Mouse (Mus musculus) lung, embryonic 14.5 days (tissue): ENCODE data around the gene Jtb. TPM values are rescaled to one million over a fixed set of nuclear protein-coding genes. Genes with fewer than 3 reads are reported as not detected.

Experiments used
- ATAC-seq: fragments of 200-750 bp; cut with Nextera tagmentation; 2 replicates; pipeline ENCODE4 v1.8.0; 2017; ENCODE audit warnings: mild to moderate bottlenecking, moderate TSS enrichment, moderate library complexity; ENCODE audit not compliant: insufficient read depth
- DNase-seq: peaks from one replicate; pipeline ENCODE4 v3.0.0-alpha.2; 2015
- H3K27ac ChIP-seq: fragments of 300-500 bp; sonication (generic); 2 replicates; pipeline ENCODE4 v1.5.1; 2014; ENCODE audit warnings: low read depth, mild to moderate bottlenecking, moderate library complexity
- H3K27me3 ChIP-seq: fragments of 300-500 bp; sonication (generic); 2 replicates; pipeline ENCODE4 v1.6.1; 2014; ENCODE audit warnings: low read length, control low read depth; ENCODE audit not compliant: insufficient read depth
- H3K36me3 ChIP-seq: fragments of 300-500 bp; sonication (generic); 2 replicates; pipeline ENCODE4 v1.6.1; 2014; ENCODE audit warnings: control low read depth; ENCODE audit not compliant: insufficient read depth
- H3K4me1 ChIP-seq: fragments of 300-500 bp; sonication (generic); 2 replicates; pipeline ENCODE4 v1.6.1; 2014; ENCODE audit warnings: antibody characterized with exemption, control low read depth; ENCODE audit not compliant: insufficient read depth
- H3K4me2 ChIP-seq: fragments of 300-500 bp; sonication (generic); 2 replicates; pipeline ENCODE4 v1.6.1; 2014; ENCODE audit warnings: mild to moderate bottlenecking
- H3K4me3 ChIP-seq: fragments of 300-500 bp; sonication (generic); 2 replicates; pipeline ENCODE4 v1.5.1; 2014; ENCODE audit warnings: low read depth, low read length
- H3K9ac ChIP-seq: fragments of 300-500 bp; sonication (generic); 2 replicates; pipeline ENCODE4 v1.6.1; 2014
- H3K9me3 ChIP-seq: fragments of 300-500 bp; sonication (generic); 2 replicates; pipeline ENCODE4 v1.6.1; 2016; ENCODE audit warnings: low read depth, low read length, control low read depth
- CTCF ChIP-seq: IDR thresholded peaks from 2 replicates; pipeline ENCODE4 v1.5.1; 2016; ENCODE audit warnings: antibody characterized with exemption, low read depth
- WGBS: fragments of 180-500 bp; shearing (Covaris S2); extraction: QIAGEN DNeasy Blood & Tissue Kit; methylation state at CpG from one replicate; pipeline ENCODE4 v1.1.7; 2014; 5-methylcytosine and 5-hydroxymethylcytosine counted together
- polyA plus RNA-seq: library from polyadenylated mRNA; unstranded; fragments of >200 nt; fragmentation: Nextera tagmentation; extraction: Ambion mirVana; gene quantifications from 2 replicates; pipeline ENCODE4 v1.2.1, GENCODE M21; 2014

The Jtb gene
- 92.3 and 99.7 TPM in 2 replicates for polyA plus RNA-seq

GRCm38 (mm10) chr3:90231507-90232333 lies at the start of gene Jtb:
Jtb (plus strand) TSS chr3:90231597.
- H3K9ac ChIP-seq, result peak within 1 kb of the TSS; percentile 74
- no peaks in the 10 kb centered on the region for H3K9me3 ChIP-seq
- no peaks in the 10 kb centered on the region for H3K4me1 ChIP-seq
- H3K36me3 ChIP-seq, result peaks cover 30% of the 10 kb centered on the region
- peak within 1 kb of the TSS; percentile 57 for H3K4me3 ChIP-seq
- H3K4me2 ChIP-seq, result peak within 1 kb of the TSS; percentile 70
- TF ChIP-seq CTCF, result no peak
- no peaks in the 10 kb centered on the region for H3K27me3 ChIP-seq
- H3K27ac ChIP-seq, result peak within 1 kb of the TSS; percentile 79
- DNase-seq, result peak; percentile 96
- ATAC-seq, result peak; percentile 96
- WGBS, result under 1% methylated on average over 61 of the region's 61 CpGs

- DNase-seq (peak; percentile 72), ATAC-seq (no peak)
- H3K9ac ChIP-seq, result no peak overlapping the region
- H3K4me1 ChIP-seq, result no peaks in the 10 kb centered on the region
- WGBS, result 56% methylated on average over 3 of the region's 3 CpGs
- H3K27me3 ChIP-seq, result no peaks in the 10 kb centered on the region
- no peak overlapping the region for H3K4me3 ChIP-seq
- H3K36me3 ChIP-seq, result no peaks in the 10 kb centered on the region
- no peak for TF ChIP-seq CTCF
- H3K9me3 ChIP-seq, result no peaks in the 10 kb centered on the region
- H3K27ac ChIP-seq, result no peak overlapping the region
- H3K4me2 ChIP-seq, result no peak overlapping the region
Measured at GRCm38 (mm10) chr3:90183581-90183980, 47.8 kb upstream of the Jtb start.

- ATAC-seq (no peak), DNase-seq (no peak)
- Histone ChIP-seq H3K36me3 (no peaks in the 10 kb centered on the region), H3K9me3 (no peaks in the 10 kb centered on the region), H3K4me2 (no peak overlapping the region), H3K4me3 (no peak overlapping the region), H3K9ac (no peak overlapping the region), H3K27ac (no peak overlapping the region), H3K27me3 (no peaks in the 10 kb centered on the region), H3K4me1 (no peaks in the 10 kb centered on the region)
- WGBS, result 67% methylated on average over 11 of the region's 11 CpGs
- no peak for TF ChIP-seq CTCF
Measured at GRCm38 (mm10) chr3:90190859-90191510, 40.4 kb upstream of the Jtb start.

GRCm38 (mm10) chr3:90194759-90195158 lies 36.6 kb upstream of the Jtb start:
- Histone ChIP-seq H3K4me1 (no peaks in the 10 kb centered on the region), H3K27me3 (no peaks in the 10 kb centered on the region), H3K4me3 (no peak overlapping the region), H3K4me2 (no peak overlapping the region), H3K9ac (no peak overlapping the region), H3K9me3 (no peaks in the 10 kb centered on the region), H3K27ac (no peak overlapping the region), H3K36me3 (no peaks in the 10 kb centered on the region)
- DNase-seq (no peak), ATAC-seq (no peak)
- no peak for TF ChIP-seq CTCF
- 51% methylated on average over 4 of the region's 4 CpGs for WGBS

- no peak overlapping the region for H3K9ac ChIP-seq
- WGBS, result 73% methylated on average over 1 of the region's 1 CpGs
- H3K27ac ChIP-seq, result no peak overlapping the region
- DNase-seq (no peak), ATAC-seq (no peak)
- H3K4me1 ChIP-seq, result no peaks in the 10 kb centered on the region
- no peaks in the 10 kb centered on the region for H3K27me3 ChIP-seq
- no peaks in the 10 kb centered on the region for H3K9me3 ChIP-seq
- H3K4me3 ChIP-seq, result no peak overlapping the region
- H3K36me3 ChIP-seq, result no peaks in the 10 kb centered on the region
- TF ChIP-seq CTCF, result no peak
- no peak overlapping the region for H3K4me2 ChIP-seq
Measured at GRCm38 (mm10) chr3:90195644-90196043, 35.8 kb upstream of the Jtb start.

GRCm38 (mm10) chr3:90197548-90197947 lies 33.8 kb upstream of the Jtb start:
- no peak for TF ChIP-seq CTCF
- ATAC-seq (no peak), DNase-seq (no peak)
- Histone ChIP-seq H3K9me3 (no peaks in the 10 kb centered on the region), H3K9ac (no peak overlapping the region), H3K4me3 (no peak overlapping the region), H3K27me3 (no peaks in the 10 kb centered on the region), H3K4me1 (no peaks in the 10 kb centered on the region), H3K4me2 (no peak overlapping the region), H3K27ac (no peak overlapping the region), H3K36me3 (no peaks in the 10 kb centered on the region)
- 76% methylated on average over 1 of the region's 1 CpGs for WGBS

GRCm38 (mm10) chr3:90202884-90203283 lies 28.5 kb upstream of the Jtb start:
- ATAC-seq, result no peak
- WGBS, result 65% methylated on average over 1 of the region's 1 CpGs
- H3K27ac ChIP-seq, result no peak overlapping the region

More at GRCm38 (mm10) chr3:90202884-90203283, 28.5 kb upstream of the Jtb start:
- Histone ChIP-seq H3K36me3 (peaks cover 6% of the 10 kb centered on the region), H3K9me3 (no peaks in the 10 kb centered on the region), H3K9ac (no peak overlapping the region), H3K4me3 (no peak overlapping the region), H3K4me1 (no peaks in the 10 kb centered on the region), H3K27me3 (no peaks in the 10 kb centered on the region), H3K4me2 (no peak overlapping the region)
- no peak for TF ChIP-seq CTCF
- DNase-seq, result no peak
